Mouse (Mus musculus): Measurements from ENCODE around the gene Twnk. TPM values are rescaled to one million over a fixed set of nuclear protein-coding genes. Genes with fewer than 3 reads are reported as not detected.

Gene Twnk
- total and polyA plus RNA-seq, 3 experiments, result 11.9 to 32.1 (median 29.3) TPM

DNA sequence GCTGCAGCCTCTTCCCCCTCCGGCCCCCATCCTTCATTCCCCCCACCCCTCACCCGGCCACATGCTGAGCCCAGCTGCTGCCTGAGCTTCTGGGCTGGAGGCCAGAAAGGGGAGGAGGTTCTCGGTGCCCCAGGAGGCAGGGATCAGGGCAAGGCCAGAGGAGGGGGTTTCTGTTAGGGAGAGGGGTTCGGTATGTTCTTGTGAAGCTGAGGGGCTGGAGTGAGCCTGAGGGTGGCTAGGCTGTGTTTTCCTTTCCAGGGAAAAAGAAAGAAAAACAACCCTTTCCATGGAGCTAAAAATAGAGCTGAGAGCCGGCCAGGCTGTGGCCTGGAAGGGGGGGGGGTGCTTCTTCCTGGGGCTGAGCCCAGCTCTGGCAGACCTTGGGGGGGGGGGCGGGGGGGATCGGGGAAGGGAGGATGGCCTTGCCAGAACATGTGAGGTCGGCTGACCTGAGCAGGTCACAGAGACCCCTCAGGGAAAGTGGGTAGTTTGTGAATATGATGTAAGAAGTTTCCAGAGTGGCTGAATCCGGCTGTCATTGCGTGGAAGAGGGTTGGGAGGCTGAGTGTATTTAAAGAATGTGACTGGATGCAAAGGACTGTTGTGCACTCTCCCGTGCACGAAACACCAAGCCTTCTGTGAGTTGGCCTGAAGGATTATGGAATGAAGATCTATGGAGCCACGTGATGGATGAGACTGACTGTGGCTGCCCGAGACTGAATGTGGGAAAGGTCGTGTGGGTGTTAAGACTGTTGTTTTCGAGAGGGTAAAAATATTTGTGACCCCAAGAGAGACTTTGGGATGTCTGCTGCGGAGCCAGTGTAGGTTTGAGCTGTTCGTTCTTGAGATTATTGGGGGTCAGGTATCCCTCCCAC, 11.1 kb downstream of the Twnk start:
- H3K4me3 ChIP-seq, result peak overlapping the region; percentile 87
- under 1% methylated on average over 18 of the region's 18 CpGs for WGBS
- peak overlapping the region; percentile 98 for H3K9ac ChIP-seq (ENCODE audit: low read depth, low read length)
- peaks cover 3% of the 10 kb centered on the region for H3K79me2 ChIP-seq (replicated peaks; ENCODE audit: control insufficient read depth, insufficient read depth, low read length)
- no peaks in the 10 kb centered on the region for H3K27me3 ChIP-seq (ENCODE audit: control insufficient read depth, insufficient read depth, low read length)
- H3K4me1 ChIP-seq (ENCODE audit: control insufficient read depth, insufficient read depth, low read length), result peaks cover 21% of the 10 kb centered on the region
- peaks cover 14% of the 10 kb centered on the region for H3K36me3 ChIP-seq (ENCODE audit: control insufficient read depth, insufficient read depth, low read length)
- TF ChIP-seq CTCF (IDR thresholded peaks at IDR 0.05) (no peak), EP300 (IDR thresholded peaks at IDR 0.05; ENCODE audit: insufficient read depth, low read depth, low read length) (peak; percentile 73; the same call in 1 of the 2 replicates), POLR2A (IDR thresholded peaks at IDR 0.05; ENCODE audit: insufficient read depth, low read depth, low read length) (peak; percentile 75)
- DNase-seq, result peak; percentile 87 to 89
- peak overlapping the region; percentile 100 for H3K27ac ChIP-seq
- intact Hi-C loops (cut with DNase I), result loop anchor here (5.0 kb wide), 1 partner anchor 84 kb away; the partner anchor contains the start of gene Slf2

DNA sequence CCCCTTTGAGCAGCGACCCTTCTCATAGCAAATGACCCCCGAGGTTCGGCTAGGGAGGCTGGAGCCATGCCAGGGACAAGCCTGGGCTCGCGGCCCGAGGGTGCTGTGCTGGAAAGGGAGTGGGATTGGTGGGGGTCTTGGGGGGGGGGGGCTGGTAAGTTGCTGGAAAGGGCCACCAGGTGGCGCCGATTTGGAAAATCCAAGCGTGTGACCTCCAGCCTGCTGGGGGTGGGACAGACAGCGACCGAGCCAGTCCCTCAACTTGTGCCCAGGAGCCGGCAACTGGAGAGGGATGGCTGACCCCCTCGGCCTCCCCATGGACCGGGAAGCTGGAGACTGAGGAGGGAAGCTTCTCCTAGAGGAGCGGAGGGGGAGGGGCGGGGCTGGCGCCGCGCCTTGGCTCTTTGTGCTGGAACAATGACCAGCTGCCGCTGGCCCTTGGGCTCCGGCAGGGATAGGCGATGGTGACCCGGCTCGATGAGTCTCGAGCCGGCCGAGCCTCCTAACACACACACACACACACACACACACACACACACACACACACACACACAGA, 11.8 kb downstream of the Twnk start:
- peaks cover 21% of the 10 kb centered on the region for H3K4me1 ChIP-seq (ENCODE audit: control insufficient read depth, insufficient read depth, low read length)

DNA sequence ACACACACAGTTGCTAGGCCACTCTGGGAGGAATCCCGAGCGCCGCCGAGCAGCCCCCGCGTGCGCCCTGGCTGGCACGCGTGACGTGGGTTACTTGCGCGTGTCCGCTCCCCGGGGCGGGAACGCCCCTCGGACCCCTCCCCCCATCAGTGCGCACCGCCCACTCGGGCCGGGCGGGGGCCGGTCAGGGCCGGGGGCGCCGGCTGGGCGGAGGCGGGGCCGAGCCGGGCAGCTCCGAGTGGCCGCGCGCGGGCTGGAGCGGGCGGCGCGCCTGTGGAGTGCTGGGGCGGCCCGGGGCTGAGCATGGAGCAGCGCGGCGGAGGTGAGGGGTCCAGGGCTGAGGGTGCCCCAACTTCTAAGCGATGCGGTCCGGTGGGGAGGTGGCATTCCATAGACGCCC, 12.4 kb downstream of the Twnk start:
- WGBS, result 1% methylated on average over 47 of the region's 48 CpGs
- Histone ChIP-seq H3K79me2 (replicated peaks; ENCODE audit: control insufficient read depth, insufficient read depth, low read length) (peaks cover 3% of the 10 kb centered on the region), H3K4me3 (peak overlapping the region; percentile 71), H3K4me1 (ENCODE audit: control insufficient read depth, insufficient read depth, low read length) (peaks cover 22% of the 10 kb centered on the region), H3K9ac (ENCODE audit: low read depth, low read length) (peak overlapping the region; percentile 98), H3K27me3 (ENCODE audit: control insufficient read depth, insufficient read depth, low read length) (no peaks in the 10 kb centered on the region), H3K36me3 (ENCODE audit: control insufficient read depth, insufficient read depth, low read length) (peaks cover 18% of the 10 kb centered on the region), H3K27ac (peak overlapping the region; percentile 94)
- TF ChIP-seq POLR2A (IDR thresholded peaks at IDR 0.05; ENCODE audit: insufficient read depth, low read depth, low read length) (0 out of 2 replicates have a peak, but pooled peaks have one; percentile 10), EP300 (IDR thresholded peaks at IDR 0.05; ENCODE audit: insufficient read depth, low read depth, low read length) (no peak; the same call in 1 of the 2 replicates), CTCF (IDR thresholded peaks at IDR 0.05) (no peak)
- DNase-seq, result peak; percentile 94 to 95
- intact Hi-C loops (cut with DNase I), result loop anchor here (5.0 kb wide), 1 partner anchor 86 kb away; the partner anchor contains the start of gene Slf2

More for the DNA sequence above, 11.8 kb downstream of the Twnk start:
- TF ChIP-seq CTCF (IDR thresholded peaks at IDR 0.05) (peak; percentile 73), POLR2A (IDR thresholded peaks at IDR 0.05; ENCODE audit: insufficient read depth, low read depth, low read length) (peak; percentile 71; the same call in 1 of the 2 replicates), EP300 (IDR thresholded peaks at IDR 0.05; ENCODE audit: insufficient read depth, low read depth, low read length) (no peak)
- 1% methylated on average over 27 of the region's 27 CpGs for WGBS
- H3K4me3 ChIP-seq, result peak overlapping the region; percentile 87
- intact Hi-C loops (cut with DNase I), result loop anchor here (5.0 kb wide), 1 partner anchor 85 kb away; the partner anchor contains the start of gene Slf2
- H3K27ac ChIP-seq, result peak overlapping the region; percentile 100
- H3K9ac ChIP-seq (ENCODE audit: low read depth, low read length), result peak overlapping the region; percentile 98
- DNase-seq, result peak; percentile 89 to 90
- H3K79me2 ChIP-seq (replicated peaks; ENCODE audit: control insufficient read depth, insufficient read depth, low read length), result peaks cover 3% of the 10 kb centered on the region
- no peaks in the 10 kb centered on the region for H3K27me3 ChIP-seq (ENCODE audit: control insufficient read depth, insufficient read depth, low read length)
- H3K36me3 ChIP-seq (ENCODE audit: control insufficient read depth, insufficient read depth, low read length), result peaks cover 17% of the 10 kb centered on the region

DNA sequence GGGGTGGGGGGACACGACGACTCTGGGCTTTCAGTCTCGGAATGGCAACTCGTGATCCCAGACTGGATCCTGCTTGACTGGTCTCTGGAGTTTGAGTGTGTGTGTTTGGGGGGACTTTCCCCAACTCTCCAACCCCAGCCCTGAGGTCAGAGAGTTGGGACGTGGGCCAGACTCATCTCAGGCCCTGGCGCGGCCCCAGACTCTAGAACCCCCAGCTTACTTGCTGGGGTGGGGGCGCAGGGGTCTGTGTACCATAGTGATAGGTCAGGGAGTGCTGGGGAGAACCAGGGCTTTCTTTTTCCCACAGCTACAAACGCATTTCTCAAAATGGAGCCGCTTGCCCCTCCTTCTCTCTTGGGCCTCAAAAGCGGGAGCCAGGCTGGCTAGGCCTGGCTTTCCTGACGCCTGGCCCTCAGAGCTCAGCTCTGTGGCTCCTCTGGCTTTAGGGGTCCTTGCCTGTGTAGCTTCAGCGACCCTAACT, 12.9 kb downstream of the Twnk start:
- Histone ChIP-seq H3K27me3 (ENCODE audit: control insufficient read depth, insufficient read depth, low read length) (no peaks in the 10 kb centered on the region), H3K9ac (ENCODE audit: low read depth, low read length) (peak overlapping the region; percentile 98), H3K4me3 (peak overlapping the region; percentile 71), H3K79me2 (replicated peaks; ENCODE audit: control insufficient read depth, insufficient read depth, low read length) (peaks cover 3% of the 10 kb centered on the region), H3K4me1 (ENCODE audit: control insufficient read depth, insufficient read depth, low read length) (peaks cover 22% of the 10 kb centered on the region), H3K36me3 (ENCODE audit: control insufficient read depth, insufficient read depth, low read length) (peaks cover 18% of the 10 kb centered on the region), H3K27ac (peak overlapping the region; percentile 94)
- TF ChIP-seq CTCF (IDR thresholded peaks at IDR 0.05) (no peak), EP300 (IDR thresholded peaks at IDR 0.05; ENCODE audit: insufficient read depth, low read depth, low read length) (no peak), POLR2A (IDR thresholded peaks at IDR 0.05; ENCODE audit: insufficient read depth, low read depth, low read length) (0 out of 2 replicates have a peak, but pooled peaks have one; percentile 43)
- 3% methylated on average over 13 of the region's 13 CpGs for WGBS
- DNase-seq, result peak; percentile 63 to 71
- intact Hi-C loops (cut with DNase I), result loop anchor here (5.0 kb wide), 1 partner anchor 86 kb away; the partner anchor contains the start of gene Slf2

DNA sequence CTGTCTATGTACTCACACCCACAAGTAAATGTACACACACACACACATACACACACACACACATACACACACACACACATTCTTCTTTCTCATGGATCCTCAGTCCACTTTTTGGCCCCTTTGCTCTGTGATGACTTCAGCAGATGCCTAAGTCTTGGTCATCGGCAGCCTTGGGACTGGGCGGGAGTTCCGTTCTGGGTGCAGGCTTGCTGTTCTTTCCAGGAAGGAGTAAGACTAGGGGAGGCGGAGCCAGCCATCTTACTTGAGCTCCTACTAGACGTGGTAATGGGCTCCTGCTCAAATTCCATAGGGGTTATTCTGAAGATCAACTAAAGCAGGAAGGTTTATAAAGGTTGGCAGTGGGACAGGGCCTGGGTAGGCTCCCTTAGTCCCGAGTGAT, 14.9 kb downstream of the Twnk start:
- H3K4me3 ChIP-seq, result peak overlapping the region; percentile 45
- peaks cover 7% of the 10 kb centered on the region for H3K79me2 ChIP-seq (replicated peaks; ENCODE audit: control insufficient read depth, insufficient read depth, low read length)
- DNase-seq, result peak; percentile 73 to 85
- intact Hi-C loops (cut with DNase I), result no loop called here
- WGBS, result 17% methylated on average over 6 of the region's 6 CpGs
- H3K4me1 ChIP-seq (ENCODE audit: control insufficient read depth, insufficient read depth, low read length), result peaks cover 18% of the 10 kb centered on the region
- no peaks in the 10 kb centered on the region for H3K27me3 ChIP-seq (ENCODE audit: control insufficient read depth, insufficient read depth, low read length)
- peak overlapping the region; percentile 94 for H3K27ac ChIP-seq
- H3K36me3 ChIP-seq (ENCODE audit: control insufficient read depth, insufficient read depth, low read length), result peaks cover 18% of the 10 kb centered on the region
- H3K9ac ChIP-seq (ENCODE audit: low read depth, low read length), result peak overlapping the region; percentile 29; the same call in 1 of the 2 replicates
- no peak for TF ChIP-seq POLR2A (IDR thresholded peaks at IDR 0.05; ENCODE audit: insufficient read depth, low read depth, low read length)
- TF ChIP-seq EP300 (IDR thresholded peaks at IDR 0.05; ENCODE audit: insufficient read depth, low read depth, low read length), result peak; percentile 95
